Mouse (Mus musculus): ENCODE results near the gene Eif2b1. TPM values are rescaled to one million over a fixed set of nuclear protein-coding genes. Genes with fewer than 3 reads are reported as not detected.
"Not testable (repeated sequence)": the region's sequence is repeated elsewhere in the genome, so short reads cannot be mapped to it uniquely, and the experiment has no call there.

Gene Eif2b1
- polyA plus RNA-seq, 1 experiment from 2014 or later = 63.6 TPM

- peak within 1 kb of the TSS; percentile 85 for H3K27ac ChIP-seq (ENCODE audit: low read length)
- H3K4me2 ChIP-seq (ENCODE audit: low read length) = peak within 1 kb of the TSS; percentile 64
- no peaks in the 10 kb centered on the region for H3K27me3 ChIP-seq (ENCODE audit: control insufficient read depth, insufficient read depth, low read depth, low read length)
- WGBS = under 1% methylated on average over 65 of the region's 66 CpGs
- peaks cover 11% of the 10 kb centered on the region for H3K4me1 ChIP-seq (ENCODE audit: control insufficient read depth, insufficient read depth, low read length)
- H3K9me3 ChIP-seq (replicated peaks; ENCODE audit: control insufficient read depth, low read length, poor library complexity, severe bottlenecking) = no peaks in the 10 kb centered on the region
- H3K9ac ChIP-seq (ENCODE audit: low read depth, low read length) = peak within 1 kb of the TSS; percentile 92
- H3K4me3 ChIP-seq (ENCODE audit: low read depth, low read length) = peak within 1 kb of the TSS; percentile 98
- H3K36me3 ChIP-seq (ENCODE audit: control insufficient read depth, insufficient read depth, low read length) = peaks cover 23% of the 10 kb centered on the region
- peak; percentile 89 for ATAC-seq
Measured at GRCm38 (mm10) chr5:124552558-124553307, 26.2 kb downstream of the Eif2b1 start, which contains the start of gene Ddx55. Ddx55 (plus strand) TSS chr5:124552864.

DNA sequence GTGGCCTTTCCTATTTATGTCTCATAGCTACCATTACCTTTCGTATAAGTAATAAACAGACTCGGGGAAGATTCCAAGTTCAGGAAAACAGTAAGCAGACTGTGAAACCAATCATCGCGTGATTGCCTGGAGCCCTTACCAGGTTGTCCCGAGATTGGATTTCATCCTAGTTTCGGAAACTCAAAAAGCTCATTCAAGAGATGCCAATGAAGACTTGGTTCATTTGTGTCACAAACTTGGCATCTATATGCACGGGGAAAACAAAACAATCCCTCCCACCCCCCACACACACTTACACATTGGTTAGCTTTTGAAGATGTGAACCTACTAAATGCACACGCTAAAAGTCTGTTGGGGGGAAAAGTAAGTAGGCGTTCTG is 26.8 kb downstream of the Eif2b1 start:
- ATAC-seq = no peak
- Histone ChIP-seq H3K27me3 (ENCODE audit: control insufficient read depth, insufficient read depth, low read depth, low read length) (no peaks in the 10 kb centered on the region), H3K9me3 (replicated peaks; ENCODE audit: control insufficient read depth, low read length, poor library complexity, severe bottlenecking) (no peaks in the 10 kb centered on the region), H3K36me3 (ENCODE audit: control insufficient read depth, insufficient read depth, low read length) (peaks cover 23% of the 10 kb centered on the region), H3K4me3 (ENCODE audit: low read depth, low read length) (peak overlapping the region; percentile 98), H3K27ac (ENCODE audit: low read length) (peak overlapping the region; percentile 85), H3K4me2 (ENCODE audit: low read length) (peak overlapping the region; percentile 64), H3K9ac (ENCODE audit: low read depth, low read length) (peak overlapping the region; percentile 92), H3K4me1 (ENCODE audit: control insufficient read depth, insufficient read depth, low read length) (peaks cover 11% of the 10 kb centered on the region)
- 14% methylated on average over 9 of the region's 9 CpGs for WGBS

- Histone ChIP-seq H3K36me3 (ENCODE audit: control insufficient read depth, insufficient read depth, low read length) (peaks cover 20% of the 10 kb centered on the region), H3K4me1 (ENCODE audit: control insufficient read depth, insufficient read depth, low read length) (peaks cover 11% of the 10 kb centered on the region), H3K4me2 (ENCODE audit: low read length) (peak overlapping the region; percentile 64), H3K4me3 (ENCODE audit: low read depth, low read length) (peak overlapping the region; percentile 98; the same call in 1 of the 2 replicates)
- 31% methylated on average over 5 of the region's 5 CpGs for WGBS
- ATAC-seq; H3K27ac ChIP-seq (ENCODE audit: low read length); H3K27me3 ChIP-seq (ENCODE audit: control insufficient read depth, insufficient read depth, low read depth, low read length); H3K9ac ChIP-seq (ENCODE audit: low read depth, low read length); H3K9me3 ChIP-seq (replicated peaks; ENCODE audit: control insufficient read depth, low read length, poor library complexity, severe bottlenecking): not testable (repeated sequence)
Measured at GRCm38 (mm10) chr5:124551349-124552093, 27.4 kb downstream of the Eif2b1 start.

DNA sequence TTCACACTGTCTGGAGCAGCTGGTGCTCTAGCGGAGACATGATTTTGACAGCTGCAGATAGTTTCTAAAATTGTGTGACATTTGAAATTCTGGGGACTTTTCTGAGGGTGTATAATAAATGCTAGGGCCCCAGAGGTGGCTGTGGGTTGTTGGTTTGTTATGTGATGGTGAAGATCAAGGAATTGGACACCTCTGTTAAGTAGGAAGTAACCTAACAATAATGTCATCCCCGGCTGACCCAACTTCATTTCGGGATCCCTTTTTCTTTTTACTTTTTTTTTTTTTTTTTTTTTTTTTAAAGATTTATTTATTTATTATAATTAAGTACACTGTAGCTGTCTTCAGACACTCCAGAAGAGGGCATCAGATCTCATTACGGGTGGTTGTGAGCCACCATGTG is 28.2 kb downstream of the Eif2b1 start:
- H3K27ac ChIP-seq (ENCODE audit: low read length); H3K4me2 ChIP-seq (ENCODE audit: low read length); H3K4me3 ChIP-seq (ENCODE audit: low read depth, low read length); ATAC-seq; H3K9ac ChIP-seq (ENCODE audit: low read depth, low read length); H3K27me3 ChIP-seq (ENCODE audit: control insufficient read depth, insufficient read depth, low read depth, low read length); H3K9me3 ChIP-seq (replicated peaks; ENCODE audit: control insufficient read depth, low read length, poor library complexity, severe bottlenecking): not testable (repeated sequence)
- Histone ChIP-seq H3K4me1 (ENCODE audit: control insufficient read depth, insufficient read depth, low read length) (peaks cover 11% of the 10 kb centered on the region), H3K36me3 (ENCODE audit: control insufficient read depth, insufficient read depth, low read length) (peaks cover 24% of the 10 kb centered on the region)
- WGBS = 89% methylated on average over 3 of the region's 4 CpGs

- H3K36me3 ChIP-seq (ENCODE audit: control insufficient read depth, insufficient read depth, low read length) = peaks cover 18% of the 10 kb centered on the region; the same call in 1 of the 2 replicates
- no peak overlapping the region for H3K27ac ChIP-seq (ENCODE audit: low read length)
- H3K27me3 ChIP-seq (ENCODE audit: control insufficient read depth, insufficient read depth, low read depth, low read length) = no peaks in the 10 kb centered on the region
- peaks cover 17% of the 10 kb centered on the region for H3K4me1 ChIP-seq (ENCODE audit: control insufficient read depth, insufficient read depth, low read length)
- no peaks in the 10 kb centered on the region for H3K9me3 ChIP-seq (replicated peaks; ENCODE audit: control insufficient read depth, low read length, poor library complexity, severe bottlenecking)
- H3K9ac ChIP-seq (ENCODE audit: low read depth, low read length) = peak overlapping the region; percentile 75
- peak overlapping the region; percentile 97 for H3K4me3 ChIP-seq (ENCODE audit: low read depth, low read length)
- ATAC-seq = no peak
- WGBS = 17% methylated on average over 8 of the region's 8 CpGs
- peak overlapping the region; percentile 92 for H3K4me2 ChIP-seq (ENCODE audit: low read length)
Measured at GRCm38 (mm10) chr5:124541602-124541973, 37.3 kb downstream of the Eif2b1 start.

- H3K4me3 ChIP-seq (ENCODE audit: low read depth, low read length) = peak overlapping the region; percentile 97
- H3K4me2 ChIP-seq (ENCODE audit: low read length) = peak overlapping the region; percentile 92
- no peaks in the 10 kb centered on the region for H3K9me3 ChIP-seq (replicated peaks; ENCODE audit: control insufficient read depth, low read length, poor library complexity, severe bottlenecking)
- peak; percentile 61 for ATAC-seq
- H3K27ac ChIP-seq (ENCODE audit: low read length) = peak overlapping the region; percentile 72
- under 1% methylated on average over 68 of the region's 89 CpGs for WGBS
- H3K27me3 ChIP-seq (ENCODE audit: control insufficient read depth, insufficient read depth, low read depth, low read length) = no peaks in the 10 kb centered on the region
- peaks cover 18% of the 10 kb centered on the region for H3K4me1 ChIP-seq (ENCODE audit: control insufficient read depth, insufficient read depth, low read length)
- H3K9ac ChIP-seq (ENCODE audit: low read depth, low read length) = peak overlapping the region; percentile 75
- peaks cover 13% of the 10 kb centered on the region; the same call in 1 of the 2 replicates for H3K36me3 ChIP-seq (ENCODE audit: control insufficient read depth, insufficient read depth, low read length)
Measured at GRCm38 (mm10) chr5:124540905-124541601, 37.9 kb downstream of the Eif2b1 start.

GRCm38 (mm10) chr5:124540383-124540786 is 38.5 kb downstream of the Eif2b1 start, which contains the start of gene Tmed2:
Tmed2 (plus strand) TSS chr5:124540695.
- Histone ChIP-seq H3K27ac (ENCODE audit: low read length) (peak within 1 kb of the TSS; percentile 82), H3K4me3 (ENCODE audit: low read depth, low read length) (peak within 1 kb of the TSS; percentile 97), H3K4me1 (ENCODE audit: control insufficient read depth, insufficient read depth, low read length) (peaks cover 18% of the 10 kb centered on the region), H3K4me2 (ENCODE audit: low read length) (peak within 1 kb of the TSS; percentile 92), H3K9me3 (replicated peaks; ENCODE audit: control insufficient read depth, low read length, poor library complexity, severe bottlenecking) (no peaks in the 10 kb centered on the region), H3K9ac (ENCODE audit: low read depth, low read length) (peak within 1 kb of the TSS; percentile 75), H3K36me3 (ENCODE audit: control insufficient read depth, insufficient read depth, low read length) (peaks cover 13% of the 10 kb centered on the region; the same call in 1 of the 2 replicates), H3K27me3 (ENCODE audit: control insufficient read depth, insufficient read depth, low read depth, low read length) (no peaks in the 10 kb centered on the region)
- peak; percentile 95 for ATAC-seq
- WGBS = under 1% methylated on average over 32 of the region's 35 CpGs

GRCm38 (mm10) chr5:124539905-124540304 is 39.0 kb downstream of the Eif2b1 start:
- no peaks in the 10 kb centered on the region for H3K27me3 ChIP-seq (ENCODE audit: control insufficient read depth, insufficient read depth, low read depth, low read length)
- no peak overlapping the region for H3K9ac ChIP-seq (ENCODE audit: low read depth, low read length)

More at GRCm38 (mm10) chr5:124539905-124540304, 39.0 kb downstream of the Eif2b1 start:
- 0 out of 2 replicates have a peak, but pooled peaks cover 8% of the 10 kb centered on the region for H3K36me3 ChIP-seq (ENCODE audit: control insufficient read depth, insufficient read depth, low read length)
- H3K4me2 ChIP-seq (ENCODE audit: low read length) = no peak overlapping the region
- H3K27ac ChIP-seq (ENCODE audit: low read length) = no peak overlapping the region
- peaks cover 18% of the 10 kb centered on the region for H3K4me1 ChIP-seq (ENCODE audit: control insufficient read depth, insufficient read depth, low read length)
- WGBS = 74% methylated on average over 4 of the region's 4 CpGs
- peak overlapping the region; percentile 97 for H3K4me3 ChIP-seq (ENCODE audit: low read depth, low read length)
- no peaks in the 10 kb centered on the region for H3K9me3 ChIP-seq (replicated peaks; ENCODE audit: control insufficient read depth, low read length, poor library complexity, severe bottlenecking)
- ATAC-seq = no peak
